11 mouse cellular contexts compared by ENCODE assay signal in genomic region chr1:194231206-194231605, GRCm38 (mm10).
DNase-seq lines count a peak whose midpoint lies in the region; ATAC-seq lines count a peak whose summit lies in the region.
"Had no signal": no experiment of that assay in that cellular context is flagged by ENCODE, and none has a peak within 500 bp of the region (broad histone marks: within the 10 kb centered on the region; RNA-seq: fewer than 3 reads in every experiment).

No protein-coding gene starts in this region.

- peaks cover 30% of the 10 kb centered on the region for H3K4me1 ChIP-seq in midbrain, embryonic 10.5 days
- H3K4me1 ChIP-seq in midbrain, embryonic 11.5 days (ENCODE audit: control insufficient read depth, insufficient read depth, low read length): peaks cover 14% of the 10 kb centered on the region
- H3K4me1 ChIP-seq in stomach, embryonic 16.5 days (ENCODE audit: control insufficient read depth, insufficient read depth, low read length): peaks cover 9% of the 10 kb centered on the region; the same call in 1 of the 2 replicates

- H3K27me3 ChIP-seq in midbrain, embryonic 10.5 days (ENCODE audit: low read depth, poor library complexity, severe bottlenecking): no peaks in the 10 kb centered on the region
- no peaks in the 10 kb centered on the region for H3K27me3 ChIP-seq in midbrain, embryonic 11.5 days (ENCODE audit: control insufficient read depth, insufficient read depth, low read length)
- H3K27me3 ChIP-seq in stomach, embryonic 16.5 days (ENCODE audit: control insufficient read depth, insufficient read depth, low read length): no peaks in the 10 kb centered on the region
- H3K27me3 ChIP-seq: CH12.LX; neural tube, embryonic 12.5 days had no signal

- DNase-seq in frontal cortex, postnatal 25 days (ENCODE audit: low spot score in 2 of 2): no peak
- DNase-seq in midbrain, embryonic 10.5 days (ENCODE audit: low spot score): no peak
- DNase-seq in midbrain, embryonic 11.5 days (ENCODE audit: low spot score, missing footprints): no peak
- DNase-seq in left cerebral cortex, postnatal 36 days (ENCODE audit: low spot score in 2 of 2): peak; percentile 11
- DNase-seq in natural killer cell, adult 2 months (ENCODE audit: low spot score in 2 of 2): no peak
- DNase-seq in kidney, postnatal 10 days: no peak
- DNase-seq: kidney, adult 8-10 months had no signal

- H3K27ac ChIP-seq in midbrain, embryonic 10.5 days (replicated peaks): peak overlapping the region; percentile 25; the same call in 1 of the 2 replicates
- no peak overlapping the region for H3K27ac ChIP-seq in midbrain, embryonic 11.5 days (ENCODE audit: low read depth, low read length)
- H3K27ac ChIP-seq in stomach, embryonic 16.5 days (ENCODE audit: low read length): peak overlapping the region; percentile 80
- H3K27ac ChIP-seq: neural tube, embryonic 12.5 days had no signal

- no peaks in the 10 kb centered on the region for H3K9me3 ChIP-seq in midbrain, embryonic 10.5 days (replicated peaks)
- H3K9me3 ChIP-seq in midbrain, embryonic 11.5 days (ENCODE audit: control insufficient read depth, low read length): no peaks in the 10 kb centered on the region
- H3K9me3 ChIP-seq in stomach, embryonic 16.5 days (replicated peaks; ENCODE audit: control insufficient read depth, low read length): no peaks in the 10 kb centered on the region
- H3K9me3 ChIP-seq: neural tube, embryonic 12.5 days had no signal

- intact Hi-C loops in left cerebral cortex, postnatal 36 days (cut with DNase I): no loop called here

- WGBS in midbrain, embryonic 10.5 days: 65% methylated on average over 4 of the region's 4 CpGs
- WGBS in midbrain, embryonic 11.5 days: 65% methylated on average over 4 of the region's 4 CpGs
- WGBS in stomach, embryonic 16.5 days: 37% methylated on average over 4 of the region's 4 CpGs

- no peaks in the 10 kb centered on the region for H3K36me3 ChIP-seq in midbrain, embryonic 10.5 days
- H3K36me3 ChIP-seq in midbrain, embryonic 11.5 days (ENCODE audit: control insufficient read depth, insufficient read depth, low read length): no peaks in the 10 kb centered on the region
- no peaks in the 10 kb centered on the region for H3K36me3 ChIP-seq in stomach, embryonic 16.5 days (ENCODE audit: control insufficient read depth, insufficient read depth, low read length)
- H3K36me3 ChIP-seq: neural tube, embryonic 12.5 days had no signal

- no peak overlapping the region for H3K9ac ChIP-seq in midbrain, embryonic 11.5 days (ENCODE audit: low read length)
- H3K9ac ChIP-seq in stomach, embryonic 16.5 days (ENCODE audit: low read length): no peak overlapping the region
- H3K9ac ChIP-seq: neural tube, embryonic 12.5 days had no signal

- no peak overlapping the region for H3K4me3 ChIP-seq in midbrain, embryonic 10.5 days
- no peak overlapping the region for H3K4me3 ChIP-seq in midbrain, embryonic 11.5 days (ENCODE audit: low read depth, low read length)
- no peak overlapping the region for H3K4me3 ChIP-seq in stomach, embryonic 16.5 days (replicated peaks; ENCODE audit: low read length)
- H3K4me3 ChIP-seq: neural tube, embryonic 12.5 days had no signal

- H3K4me2 ChIP-seq in midbrain, embryonic 11.5 days: no peak overlapping the region
- H3K4me2 ChIP-seq in stomach, embryonic 16.5 days (ENCODE audit: low read depth, low read length): no peak overlapping the region
- H3K4me2 ChIP-seq: neural tube, embryonic 12.5 days had no signal

- ATAC-seq in frontal cortex, adult (ENCODE audit: low TSS enrichment): peak; percentile 86
- no peak for ATAC-seq in midbrain, embryonic 11.5 days (ENCODE audit: low FRiP score)
- peak; percentile 90 for ATAC-seq in stomach, embryonic 16.5 days (ENCODE audit: insufficient read depth, low FRiP score)

Comparison
In these comparisons a context has a peak if more than half of its experiments do, and no peak if none do; other contexts are left out.
1. DNase-seq: peak in left cerebral cortex, postnatal 36 days (2 of 2); none in frontal cortex, postnatal 25 days (0 of 2), midbrain, embryonic 10.5 days (single experiment), midbrain, embryonic 11.5 days (single experiment), natural killer cell, adult 2 months (0 of 2) and kidney, postnatal 10 days (single experiment).